Mouse (Mus musculus) Patski (cell line): ENCODE data around the gene Fez1. TPM values are rescaled to one million over a fixed set of nuclear protein-coding genes. Genes with fewer than 3 reads are reported as not detected.

Source experiments
- ATAC-seq: fragments of 100-300 bp; one replicate; pipeline ENCODE4 v1.8.0; 2021
- CTCF ChIA-PET: fragments of 350-600 bp; sonication (Branson Sonifier 250); formaldehyde crosslinking; loops from one replicate; lab custom pipeline; 2022; ENCODE audit warnings: inconsistent platforms; lab: Charles Lee
- POLR2A ChIA-PET: fragments of 350-600 bp; sonication (Branson Sonifier 250); formaldehyde crosslinking; loops from one replicate; lab custom pipeline; 2022; ENCODE audit warnings: antibody characterized with exemption, inconsistent platforms; lab: Charles Lee
- DNase-seq: peaks from one replicate; pipeline ENCODE4 v3.0.0-alpha.2; 2011; ENCODE audit warnings: low read depth, low spot score
- H3K27me3 ChIP-seq: fragments of 371-371 bp; one replicate; pipeline ENCODE4 v1.5.1; 2021
- CTCF ChIP-seq: fragments of 100-300 bp; IDR thresholded peaks from one replicate; pipeline ENCODE4 v1.5.1; 2021
- in situ Hi-C: fragments of 300-500 bp; cut with MboI; formaldehyde crosslinking; loops from 3 replicates; pipeline ENCODE4 v1.11.1; 2018; ENCODE audit warnings: low pct_unique_long_range_greater_than_20kb, mixed read lengths
- polyA plus RNA-seq: library from polyadenylated mRNA; unstranded; gene quantifications from one replicate; pipeline ENCODE4 v1.2.3, GENCODE M21; 2021

Fez1 gene
- polyA plus RNA-seq, 1 experiment from 2014 or later: not detected

DNA sequence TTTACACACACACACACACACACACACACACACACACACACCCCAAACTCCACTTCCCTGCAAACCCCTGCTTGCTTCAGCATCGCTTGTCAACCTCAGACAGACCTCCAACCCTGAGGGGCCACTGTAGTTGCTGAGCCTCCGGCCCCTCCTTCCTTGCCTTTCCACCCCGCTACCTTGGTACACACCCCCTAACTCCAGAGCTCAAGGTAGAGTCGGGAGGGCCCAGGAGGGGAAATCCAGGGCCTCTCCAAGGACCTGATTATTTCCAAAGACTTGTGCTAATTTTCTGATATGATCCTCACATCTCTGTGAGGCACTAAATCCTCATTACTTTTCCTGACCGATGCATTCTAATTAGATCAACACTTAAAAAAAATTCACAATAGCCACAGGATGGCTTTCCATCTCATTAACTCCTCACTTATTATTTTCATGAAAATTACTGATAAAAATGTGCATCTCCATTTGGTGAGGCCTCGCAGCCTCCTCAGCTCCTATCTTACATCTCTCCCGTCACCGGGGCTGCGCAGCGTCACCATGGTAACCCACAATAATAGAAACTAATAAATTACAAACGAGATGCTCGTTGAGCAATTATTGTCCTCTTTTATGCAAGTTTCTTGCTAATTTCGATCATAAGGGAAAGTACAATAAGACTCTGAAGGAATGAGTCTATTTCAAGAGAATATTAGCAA, 100.2 kb downstream of the Fez1 start:
- ChIA-PET POLR2A (no interaction called here), CTCF (no interaction called here)
- no peak for DNase-seq
- peaks cover 52% of the 10 kb centered on the region for H3K27me3 ChIP-seq
- no peak for TF ChIP-seq CTCF
- ATAC-seq: no peak
- in situ Hi-C loops: no loop called here

DNA sequence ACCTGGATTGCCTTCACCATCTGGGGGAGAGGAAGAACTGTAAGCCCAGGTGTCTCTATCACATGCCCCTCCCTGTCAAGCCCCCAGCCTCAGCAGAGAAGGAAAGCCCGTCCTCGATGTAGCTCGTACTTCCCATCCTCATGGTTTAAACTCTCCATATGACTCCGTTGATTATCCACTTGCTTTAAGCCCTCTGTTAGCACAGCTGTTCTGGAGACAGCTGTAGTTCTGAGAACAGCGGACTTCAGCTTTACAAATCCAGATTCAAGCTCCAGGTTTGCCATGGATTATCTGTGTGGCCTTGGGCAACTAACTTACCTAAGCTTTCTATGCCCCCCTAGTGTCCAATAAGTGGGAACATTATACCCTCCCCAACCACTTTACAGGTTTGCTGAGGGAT, 102.1 kb downstream of the Fez1 start:
- in situ Hi-C loops: no loop called here
- POLR2A ChIA-PET: no interaction called here
- peaks cover 48% of the 10 kb centered on the region for H3K27me3 ChIP-seq
- DNase-seq (no peak), ATAC-seq (no peak)
- TF ChIP-seq CTCF: no peak
- CTCF ChIA-PET: interaction anchor here (2.0 kb wide), 1 partner anchor 10 kb away, joined by 5 read pairs; no protein-coding TSS in a partner anchor

Other genes with a start within 250 kb of the Fez1 start
- not detected for gene Gm17689, start 239.2 kb upstream of the Fez1 start, polyA plus RNA-seq
- not detected for gene A630095E13Rik, start 178.5 kb upstream of the Fez1 start, polyA plus RNA-seq
- not detected for gene Acrv1, start 128.6 kb upstream of the Fez1 start, polyA plus RNA-seq
- gene Chek1, start 94.8 kb upstream of the Fez1 start, polyA plus RNA-seq: 14.9 TPM
- 239 TPM for gene Stt3a, start 54.2 kb upstream of the Fez1 start, polyA plus RNA-seq
- 88.3 TPM for gene Ei24, start 24.5 kb upstream of the Fez1 start, polyA plus RNA-seq